Mouse (Mus musculus) limb, embryonic 12.5 days (tissue): Measurements from ENCODE around the gene Slc8a1. TPM values are rescaled to one million over a fixed set of nuclear protein-coding genes. Genes with fewer than 3 reads are reported as not detected.

ENCODE experiments used
- ATAC-seq: fragments of 200-750 bp; cut with Nextera tagmentation; 2 replicates; pipeline ENCODE4 v1.8.0; 2017; ENCODE audit warnings: low read depth, moderate TSS enrichment; ENCODE audit not compliant: insufficient number of reproducible peaks, insufficient read depth, low FRiP score, low TSS enrichment
- H3K27ac ChIP-seq: fragments of 300-500 bp; sonication (generic); 2 replicates; pipeline ENCODE4 v1.5.1; 2016; ENCODE audit warnings: mild to moderate bottlenecking, moderate library complexity
- H3K27me3 ChIP-seq: fragments of 300-500 bp; sonication (generic); 2 replicates; pipeline ENCODE4 v1.6.1; 2016; ENCODE audit warnings: mild to moderate bottlenecking, moderate library complexity
- H3K36me3 ChIP-seq: fragments of 300-500 bp; sonication (generic); 2 replicates; pipeline ENCODE4 v1.6.1; 2016; ENCODE audit warnings: mild to moderate bottlenecking, moderate library complexity
- H3K4me1 ChIP-seq: fragments of 300-500 bp; sonication (generic); replicated peaks from 2 replicates; pipeline ENCODE4 v1.6.1; 2016
- H3K4me2 ChIP-seq: fragments of 300-500 bp; sonication (generic); 2 replicates; pipeline ENCODE4 v1.6.1; 2016; ENCODE audit warnings: mild to moderate bottlenecking, moderate library complexity
- H3K4me3 ChIP-seq: fragments of 300-500 bp; sonication (generic); replicated peaks from 2 replicates; pipeline ENCODE4 v1.5.1; 2016; ENCODE audit warnings: mild to moderate bottlenecking
- H3K9ac ChIP-seq: fragments of 300-500 bp; sonication (generic); replicated peaks from 2 replicates; pipeline ENCODE4 v1.6.1; 2016; ENCODE audit warnings: mild to moderate bottlenecking, moderate library complexity
- H3K9me3 ChIP-seq: fragments of 300-500 bp; sonication (generic); 2 replicates; pipeline ENCODE4 v1.6.1; 2016; ENCODE audit warnings: mild to moderate bottlenecking, moderate library complexity
- WGBS: fragments of 180-500 bp; shearing (Covaris S2); methylation state at CpG from one replicate; pipeline ENCODE4 v1.1.7; 2016; 5-methylcytosine and 5-hydroxymethylcytosine counted together
- polyA plus RNA-seq: library from polyadenylated mRNA; unstranded; fragments of >200 nt; fragmentation: Nextera tagmentation; extraction: Ambion mirVana; gene quantifications from 2 replicates; pipeline ENCODE4 v1.2.1, GENCODE M21; 2016

The Slc8a1 gene
- polyA plus RNA-seq, 1 experiment from 2014 or later: 6.1 TPM

GRCm38 (mm10) chr17:81385476-81385875, 352.7 kb downstream of the Slc8a1 start:
- Histone ChIP-seq H3K9ac (no peak overlapping the region), H3K27me3 (no peaks in the 10 kb centered on the region)

GRCm38 (mm10) chr17:81383461-81383860, 354.7 kb downstream of the Slc8a1 start:
- 0 out of 2 replicates have a peak, but pooled peaks cover 5% of the 10 kb centered on the region for H3K4me1 ChIP-seq
- 93% methylated on average over 4 of the region's 4 CpGs for WGBS
- H3K4me3 ChIP-seq: no peak overlapping the region
- H3K27ac ChIP-seq: no peak overlapping the region
- H3K27me3 ChIP-seq: no peaks in the 10 kb centered on the region
- no peak for ATAC-seq
- H3K9me3 ChIP-seq: no peaks in the 10 kb centered on the region
- H3K36me3 ChIP-seq: no peaks in the 10 kb centered on the region
- no peak overlapping the region for H3K4me2 ChIP-seq
- no peak overlapping the region for H3K9ac ChIP-seq

More at GRCm38 (mm10) chr17:81385476-81385875, 352.7 kb downstream of the Slc8a1 start:
- no peak overlapping the region for H3K27ac ChIP-seq
- H3K9me3 ChIP-seq: no peaks in the 10 kb centered on the region
- no peak for ATAC-seq
- 97% methylated on average over 5 of the region's 5 CpGs for WGBS
- H3K4me3 ChIP-seq: no peak overlapping the region
- no peaks in the 10 kb centered on the region for H3K36me3 ChIP-seq
- H3K4me2 ChIP-seq: no peak overlapping the region
- peaks cover 5% of the 10 kb centered on the region; the same call in 1 of the 2 replicates for H3K4me1 ChIP-seq

GRCm38 (mm10) chr17:81378436-81378835, 359.7 kb downstream of the Slc8a1 start:
- ATAC-seq: no peak
- H3K4me2 ChIP-seq: no peak overlapping the region
- no peaks in the 10 kb centered on the region for H3K36me3 ChIP-seq
- H3K9me3 ChIP-seq: no peaks in the 10 kb centered on the region
- 0 out of 2 replicates have a peak, but pooled peaks cover 7% of the 10 kb centered on the region for H3K4me1 ChIP-seq
- WGBS: 89% methylated on average over 7 of the region's 7 CpGs
- H3K27ac ChIP-seq: no peak overlapping the region
- H3K4me3 ChIP-seq: no peak overlapping the region
- no peaks in the 10 kb centered on the region for H3K27me3 ChIP-seq
- no peak overlapping the region for H3K9ac ChIP-seq

- no peak for ATAC-seq
- Histone ChIP-seq H3K4me2 (no peak overlapping the region), H3K27me3 (no peaks in the 10 kb centered on the region), H3K4me3 (no peak overlapping the region), H3K36me3 (no peaks in the 10 kb centered on the region), H3K4me1 (0 out of 2 replicates have a peak, but pooled peaks cover 7% of the 10 kb centered on the region), H3K9me3 (no peaks in the 10 kb centered on the region), H3K9ac (no peak overlapping the region), H3K27ac (no peak overlapping the region)
- WGBS: 49% methylated on average over 5 of the region's 5 CpGs
These were observed 360.3 kb downstream of the Slc8a1 start for GRCm38 (mm10) chr17:81377757-81378299.

- H3K36me3 ChIP-seq: no peaks in the 10 kb centered on the region
- WGBS: 48% methylated on average over 1 of the region's 1 CpGs
- H3K9ac ChIP-seq: no peak overlapping the region
- H3K4me1 ChIP-seq: 0 out of 2 replicates have a peak, but pooled peaks cover 7% of the 10 kb centered on the region
- H3K27me3 ChIP-seq: no peaks in the 10 kb centered on the region
- no peak overlapping the region for H3K27ac ChIP-seq
- ATAC-seq: no peak
- H3K9me3 ChIP-seq: no peaks in the 10 kb centered on the region
- no peak overlapping the region for H3K4me2 ChIP-seq
- H3K4me3 ChIP-seq: no peak overlapping the region
These were observed 361.0 kb downstream of the Slc8a1 start for GRCm38 (mm10) chr17:81377195-81377594.

GRCm38 (mm10) chr17:81375901-81376300, 362.3 kb downstream of the Slc8a1 start:
- H3K9me3 ChIP-seq: no peaks in the 10 kb centered on the region
- no peak for ATAC-seq
- H3K4me3 ChIP-seq: no peak overlapping the region
- H3K4me1 ChIP-seq: 0 out of 2 replicates have a peak, but pooled peaks cover 6% of the 10 kb centered on the region
- no peak overlapping the region for H3K27ac ChIP-seq
- H3K9ac ChIP-seq: no peak overlapping the region
- H3K36me3 ChIP-seq: no peaks in the 10 kb centered on the region
- 92% methylated on average over 6 of the region's 6 CpGs for WGBS
- no peaks in the 10 kb centered on the region for H3K27me3 ChIP-seq
- H3K4me2 ChIP-seq: no peak overlapping the region

GRCm38 (mm10) chr17:81369036-81369435, 369.1 kb downstream of the Slc8a1 start:
- H3K9me3 ChIP-seq: no peaks in the 10 kb centered on the region
- H3K36me3 ChIP-seq: no peaks in the 10 kb centered on the region
- no peaks in the 10 kb centered on the region for H3K27me3 ChIP-seq
- 77% methylated on average over 2 of the region's 2 CpGs for WGBS
- H3K4me2 ChIP-seq: no peak overlapping the region
- no peak overlapping the region for H3K4me3 ChIP-seq
- H3K27ac ChIP-seq: no peak overlapping the region
- H3K4me1 ChIP-seq: no peaks in the 10 kb centered on the region
- H3K9ac ChIP-seq: no peak overlapping the region
- ATAC-seq: no peak

GRCm38 (mm10) chr17:81368503-81368902, 369.7 kb downstream of the Slc8a1 start:
- Histone ChIP-seq H3K36me3 (no peaks in the 10 kb centered on the region), H3K4me1 (no peaks in the 10 kb centered on the region), H3K9ac (no peak overlapping the region), H3K4me2 (no peak overlapping the region), H3K9me3 (no peaks in the 10 kb centered on the region), H3K4me3 (no peak overlapping the region), H3K27me3 (no peaks in the 10 kb centered on the region), H3K27ac (no peak overlapping the region)
- 88% methylated on average over 2 of the region's 2 CpGs for WGBS
- ATAC-seq: no peak

- Histone ChIP-seq H3K36me3 (no peaks in the 10 kb centered on the region), H3K27ac (no peak overlapping the region), H3K27me3 (no peaks in the 10 kb centered on the region), H3K4me1 (no peaks in the 10 kb centered on the region), H3K4me2 (no peak overlapping the region), H3K4me3 (no peak overlapping the region), H3K9ac (no peak overlapping the region), H3K9me3 (no peaks in the 10 kb centered on the region)
- ATAC-seq: no peak
- WGBS: 95% methylated on average over 2 of the region's 2 CpGs
These were observed 374.8 kb downstream of the Slc8a1 start for GRCm38 (mm10) chr17:81363368-81363767.

GRCm38 (mm10) chr17:81360571-81360970, 377.6 kb downstream of the Slc8a1 start:
- no peak overlapping the region for H3K4me3 ChIP-seq
- no peaks in the 10 kb centered on the region for H3K9me3 ChIP-seq
- whole genome bisulfite sequencing: 82% methylated on average over 2 of the region's 2 CpGs
- H3K4me2 ChIP-seq: no peak overlapping the region
- no peak overlapping the region for H3K9ac ChIP-seq
- no peaks in the 10 kb centered on the region for H3K27me3 ChIP-seq
- H3K36me3 ChIP-seq: no peaks in the 10 kb centered on the region
- no peaks in the 10 kb centered on the region for H3K4me1 ChIP-seq
- H3K27ac ChIP-seq: no peak overlapping the region
- no peak for ATAC-seq

- H3K4me3 ChIP-seq: no peak overlapping the region
- H3K9ac ChIP-seq: no peak overlapping the region
- H3K27ac ChIP-seq: no peak overlapping the region
- H3K9me3 ChIP-seq: peaks cover 4% of the 10 kb centered on the region; the same call in 1 of the 2 replicates
- H3K36me3 ChIP-seq: no peaks in the 10 kb centered on the region
- H3K4me1 ChIP-seq: no peaks in the 10 kb centered on the region
- H3K27me3 ChIP-seq: no peaks in the 10 kb centered on the region
- no peak overlapping the region for H3K4me2 ChIP-seq
- WGBS: 70% methylated on average over 4 of the region's 4 CpGs
- no peak for ATAC-seq
These were observed 378.1 kb downstream of the Slc8a1 start for GRCm38 (mm10) chr17:81360032-81360431.
